Mouse (Mus musculus): ENCODE data around the gene Nip7. TPM values are rescaled to one million over a fixed set of nuclear protein-coding genes. Genes with fewer than 3 reads are reported as not detected.

Nip7 gene
- polyA plus RNA-seq, 1 experiment from 2014 or later, result 93.1 TPM

- Histone ChIP-seq H3K4me1 (peaks cover 16% of the 10 kb centered on the region), H3K36me3 (peaks cover 43% of the 10 kb centered on the region), H3K4me3 (no peak overlapping the region), H3K4me2 (replicated peaks) (no peak overlapping the region), H3K9me3 (no peaks in the 10 kb centered on the region), H3K27ac (replicated peaks) (no peak overlapping the region), H3K27me3 (no peaks in the 10 kb centered on the region), H3K9ac (replicated peaks) (no peak overlapping the region)
- 88% methylated on average over 8 of the region's 8 CpGs for WGBS
- no peak for ATAC-seq (ENCODE audit: low FRiP score, low read depth)
These were observed 20.1 kb upstream of the Nip7 start for GRCm38 (mm10) chr8:107036626-107037025.

- WGBS, result 89% methylated on average over 7 of the region's 7 CpGs
- no peak overlapping the region for H3K4me3 ChIP-seq
- peaks cover 83% of the 10 kb centered on the region for H3K36me3 ChIP-seq
- no peaks in the 10 kb centered on the region for H3K9me3 ChIP-seq
- no peaks in the 10 kb centered on the region for H3K4me1 ChIP-seq
- no peak overlapping the region for H3K9ac ChIP-seq (replicated peaks)
- H3K27me3 ChIP-seq, result no peaks in the 10 kb centered on the region
- no peak for ATAC-seq (ENCODE audit: low FRiP score, low read depth)
- no peak overlapping the region for H3K27ac ChIP-seq (replicated peaks)
- H3K4me2 ChIP-seq (replicated peaks), result no peak overlapping the region
These were observed 16.0 kb upstream of the Nip7 start for GRCm38 (mm10) chr8:107040632-107041031.

GRCm38 (mm10) chr8:107045478-107045877 lies 11.2 kb upstream of the Nip7 start:
- no peak for ATAC-seq (ENCODE audit: low FRiP score, low read depth)
- Histone ChIP-seq H3K4me3 (no peak overlapping the region), H3K9ac (replicated peaks) (no peak overlapping the region), H3K27me3 (no peaks in the 10 kb centered on the region), H3K27ac (replicated peaks) (no peak overlapping the region), H3K4me2 (replicated peaks) (no peak overlapping the region), H3K9me3 (no peaks in the 10 kb centered on the region), H3K4me1 (peaks cover 19% of the 10 kb centered on the region), H3K36me3 (peaks cover 78% of the 10 kb centered on the region)
- 93% methylated on average over 6 of the region's 6 CpGs for WGBS

- Histone ChIP-seq H3K36me3 (peaks cover 81% of the 10 kb centered on the region), H3K4me1 (peaks cover 19% of the 10 kb centered on the region), H3K9ac (replicated peaks) (no peak overlapping the region), H3K4me2 (replicated peaks) (peak overlapping the region; percentile 85), H3K27ac (replicated peaks) (no peak overlapping the region), H3K9me3 (no peaks in the 10 kb centered on the region), H3K4me3 (no peak overlapping the region), H3K27me3 (no peaks in the 10 kb centered on the region)
- no peak for ATAC-seq (ENCODE audit: low FRiP score, low read depth)
- WGBS, result 88% methylated on average over 5 of the region's 5 CpGs
These were observed 9.7 kb upstream of the Nip7 start for GRCm38 (mm10) chr8:107046976-107047375.

- ATAC-seq (ENCODE audit: low FRiP score, low read depth), result peak; percentile 81
- Histone ChIP-seq H3K27me3 (no peaks in the 10 kb centered on the region), H3K9me3 (no peaks in the 10 kb centered on the region), H3K4me2 (replicated peaks) (peak within 1 kb of the TSS; percentile 85), H3K4me1 (peaks cover 19% of the 10 kb centered on the region), H3K36me3 (peaks cover 81% of the 10 kb centered on the region), H3K27ac (replicated peaks) (peak within 1 kb of the TSS; percentile 90), H3K4me3 (peak within 1 kb of the TSS; percentile 86), H3K9ac (replicated peaks) (peak within 1 kb of the TSS; percentile 87)
- under 1% methylated on average over 87 of the region's 87 CpGs for WGBS
These were observed 8.4 kb upstream of the Nip7 start, which contains the start of gene Pdf for GRCm38 (mm10) chr8:107048061-107048941. TSS of gene Pdf (minus strand) at chr8:107048614.

GRCm38 (mm10) chr8:107049480-107049879 lies 7.2 kb upstream of the Nip7 start:
- Histone ChIP-seq H3K36me3 (peaks cover 78% of the 10 kb centered on the region), H3K4me3 (peak overlapping the region; percentile 86; the same call in 1 of the 2 replicates), H3K4me1 (peaks cover 19% of the 10 kb centered on the region), H3K27ac (replicated peaks) (0 out of 2 replicates have a peak overlapping the region, but pooled peaks have one; percentile 90), H3K9ac (replicated peaks) (no peak overlapping the region; the same call in 1 of the 2 replicates), H3K9me3 (no peaks in the 10 kb centered on the region), H3K27me3 (no peaks in the 10 kb centered on the region), H3K4me2 (replicated peaks) (peak overlapping the region; percentile 85)
- no peak for ATAC-seq (ENCODE audit: low FRiP score, low read depth)
- WGBS, result 95% methylated on average over 4 of the region's 4 CpGs

- Histone ChIP-seq H3K27ac (replicated peaks) (no peak overlapping the region), H3K4me3 (no peak overlapping the region), H3K36me3 (peaks cover 53% of the 10 kb centered on the region), H3K4me1 (peaks cover 30% of the 10 kb centered on the region), H3K9ac (replicated peaks) (no peak overlapping the region), H3K27me3 (no peaks in the 10 kb centered on the region), H3K4me2 (replicated peaks) (no peak overlapping the region), H3K9me3 (no peaks in the 10 kb centered on the region)
- WGBS, result 97% methylated on average over 8 of the region's 8 CpGs
- no peak for ATAC-seq (ENCODE audit: low FRiP score, low read depth)
These were observed 4.6 kb upstream of the Nip7 start for GRCm38 (mm10) chr8:107052046-107052445.

- Histone ChIP-seq H3K27ac (replicated peaks) (peak overlapping the region; percentile 49; the same call in 1 of the 2 replicates), H3K9me3 (no peaks in the 10 kb centered on the region), H3K9ac (replicated peaks) (peak overlapping the region; percentile 82), H3K4me2 (replicated peaks) (peak overlapping the region; percentile 97), H3K4me1 (peaks cover 20% of the 10 kb centered on the region), H3K36me3 (peaks cover 38% of the 10 kb centered on the region), H3K27me3 (no peaks in the 10 kb centered on the region), H3K4me3 (peak overlapping the region; percentile 99)
- ATAC-seq (ENCODE audit: low FRiP score, low read depth), result peak; percentile 79
- 1% methylated on average over 33 of the region's 33 CpGs for WGBS
These were observed 294 bp downstream of the Nip7 start for GRCm38 (mm10) chr8:107056973-107057369.

- H3K9me3 ChIP-seq, result no peaks in the 10 kb centered on the region
- no peak overlapping the region for H3K9ac ChIP-seq (replicated peaks)
- H3K4me3 ChIP-seq, result no peak overlapping the region
- peaks cover 3% of the 10 kb centered on the region for H3K4me1 ChIP-seq
- H3K4me2 ChIP-seq (replicated peaks), result no peak overlapping the region
- WGBS, result 88% methylated on average over 1 of the region's 1 CpGs
- no peaks in the 10 kb centered on the region for H3K27me3 ChIP-seq
- ATAC-seq (ENCODE audit: low FRiP score, low read depth), result no peak
- peaks cover 16% of the 10 kb centered on the region for H3K36me3 ChIP-seq
- H3K27ac ChIP-seq (replicated peaks), result no peak overlapping the region
These were observed 5.9 kb downstream of the Nip7 start for GRCm38 (mm10) chr8:107062613-107063012.

GRCm38 (mm10) chr8:107065511-107066496 lies 9.1 kb downstream of the Nip7 start, which contains the start of gene Tmed6:
TSS of gene Tmed6 (minus strand) at chr8:107065644.
- Histone ChIP-seq H3K9me3 (no peaks in the 10 kb centered on the region), H3K4me3 (no peak within 1 kb of the TSS), H3K27ac (replicated peaks) (no peak within 1 kb of the TSS), H3K9ac (replicated peaks) (no peak within 1 kb of the TSS), H3K27me3 (no peaks in the 10 kb centered on the region), H3K4me1 (no peaks in the 10 kb centered on the region), H3K36me3 (peaks cover 20% of the 10 kb centered on the region), H3K4me2 (replicated peaks) (no peak within 1 kb of the TSS)
- WGBS, result 69% methylated on average over 17 of the region's 17 CpGs
- ATAC-seq (ENCODE audit: low FRiP score, low read depth), result no peak

GRCm38 (mm10) chr8:107073706-107074105 lies 17.0 kb downstream of the Nip7 start:
- Histone ChIP-seq H3K36me3 (peaks cover 86% of the 10 kb centered on the region), H3K4me1 (no peaks in the 10 kb centered on the region), H3K27me3 (no peaks in the 10 kb centered on the region), H3K9me3 (no peaks in the 10 kb centered on the region), H3K4me3 (no peak overlapping the region), H3K9ac (replicated peaks) (no peak overlapping the region), H3K4me2 (replicated peaks) (no peak overlapping the region), H3K27ac (replicated peaks) (no peak overlapping the region)
- WGBS, result 90% methylated on average over 4 of the region's 4 CpGs
- no peak for ATAC-seq (ENCODE audit: low FRiP score, low read depth)
